Mouse (Mus musculus) frontal cortex, adult (tissue): ENCODE data around the gene Mmp25.
A peak's percentile ranks its signal among the peaks of the same experiment; 100 is the strongest.

Source experiments
- ATAC-seq: cut with Nextera tagmentation; 2 replicates; pipeline ENCODE4 v1.9.2; 2017; ENCODE audit warnings: mild to moderate bottlenecking, moderate library complexity, mixed read lengths; ENCODE audit not compliant: low TSS enrichment

The Mmp25 gene

DNA sequence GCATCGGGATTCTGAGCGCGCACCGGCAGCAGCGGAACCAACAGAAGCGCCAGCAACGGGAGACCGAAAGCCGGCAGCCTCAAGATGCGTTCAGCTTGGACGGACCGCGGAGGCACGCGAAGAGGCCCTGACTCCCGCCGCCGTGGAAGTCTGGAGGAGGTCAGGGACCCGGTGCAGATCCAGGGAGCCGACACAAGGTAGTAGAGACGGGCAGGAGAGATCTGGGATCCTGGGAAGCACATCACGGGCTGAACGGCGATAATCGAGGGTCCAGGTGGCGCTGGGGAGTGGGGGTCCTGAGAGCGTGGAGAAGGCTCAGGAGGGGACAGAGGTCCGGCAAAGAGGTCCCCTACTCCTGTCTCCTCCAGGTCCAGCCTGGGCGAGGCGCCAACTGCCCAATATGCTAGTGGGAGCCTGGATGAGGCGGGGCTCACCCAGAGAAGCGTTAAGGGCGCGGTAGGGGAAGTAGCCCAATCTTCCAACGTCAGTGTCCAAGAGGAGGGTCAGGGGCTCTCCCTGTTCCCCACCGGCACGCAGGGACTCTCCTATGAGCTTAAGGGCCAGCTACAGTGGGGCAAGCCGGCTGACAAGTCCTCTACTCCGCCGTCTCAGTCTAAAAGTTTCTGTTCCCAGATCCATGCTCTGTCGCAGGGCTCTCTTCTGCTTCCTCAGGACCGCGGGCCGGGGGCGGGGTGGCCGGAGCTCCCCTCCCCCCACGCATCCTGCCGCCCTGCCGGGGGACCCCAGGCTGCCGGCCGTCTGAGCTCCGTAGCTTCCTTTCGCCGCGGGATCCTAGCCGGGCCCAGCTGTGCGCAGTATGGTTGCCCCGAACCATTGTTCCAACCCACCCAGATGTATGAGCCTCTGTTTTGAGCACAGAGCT, at the start of gene Mmp25:
Gene Mmp25 (minus strand): TSS at position 665 of the 883 bp plus-strand sequence.
- ATAC-seq, result no peak

DNA sequence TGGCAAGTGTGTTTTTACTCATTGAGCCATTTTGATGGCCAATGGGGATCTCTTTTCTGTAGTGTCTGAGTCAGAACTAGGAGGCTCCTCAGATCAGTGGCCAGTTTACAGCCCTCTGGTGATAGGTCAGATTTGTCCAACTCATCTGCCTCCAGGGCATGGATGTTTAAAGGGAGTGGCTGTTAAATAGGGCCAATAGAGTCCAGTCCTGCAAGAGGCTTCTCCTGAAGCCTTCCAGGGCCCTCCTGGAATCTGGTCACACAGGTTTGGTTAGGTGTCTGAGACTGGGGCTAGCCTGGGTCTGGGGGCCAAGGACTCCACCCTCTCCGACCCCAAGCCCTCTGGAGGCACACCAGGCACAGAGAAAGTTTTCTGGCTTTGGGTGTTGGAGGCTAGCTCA, 49.4 kb upstream of the Mmp25 start:
- no peak for ATAC-seq

GRCm38 (mm10) chr17:23683856-23684672, 39.0 kb upstream of the Mmp25 start, which contains the start of gene Cldn9:
TSS of gene Cldn9 (minus strand) at chr17:23684026.
- ATAC-seq, result no peak

GRCm38 (mm10) chr17:23683226-23683625, 38.1 kb upstream of the Mmp25 start:
- no peak for ATAC-seq

GRCm38 (mm10) chr17:23682530-23682929, 37.5 kb upstream of the Mmp25 start:
- no peak for ATAC-seq

DNA sequence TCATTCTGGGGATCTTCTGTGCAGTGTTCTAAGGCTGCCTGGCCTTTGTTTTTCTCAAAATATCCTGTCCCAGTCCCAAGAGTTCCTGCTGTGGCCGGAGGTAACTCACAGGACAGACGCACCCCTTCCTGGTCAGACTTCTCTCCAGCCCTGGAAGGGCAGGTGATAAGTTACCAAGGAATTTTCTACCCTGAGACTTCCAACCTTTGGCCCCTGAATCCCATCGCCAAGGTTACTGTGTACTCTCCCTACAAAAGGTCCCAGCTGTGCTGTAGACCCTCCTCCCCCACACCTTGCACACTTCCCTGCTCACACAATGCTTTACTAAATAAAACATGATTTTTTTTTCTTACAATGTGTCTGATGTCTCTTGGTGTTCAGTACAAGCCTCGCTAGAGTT, 37.0 kb upstream of the Mmp25 start:
- no peak for ATAC-seq

DNA sequence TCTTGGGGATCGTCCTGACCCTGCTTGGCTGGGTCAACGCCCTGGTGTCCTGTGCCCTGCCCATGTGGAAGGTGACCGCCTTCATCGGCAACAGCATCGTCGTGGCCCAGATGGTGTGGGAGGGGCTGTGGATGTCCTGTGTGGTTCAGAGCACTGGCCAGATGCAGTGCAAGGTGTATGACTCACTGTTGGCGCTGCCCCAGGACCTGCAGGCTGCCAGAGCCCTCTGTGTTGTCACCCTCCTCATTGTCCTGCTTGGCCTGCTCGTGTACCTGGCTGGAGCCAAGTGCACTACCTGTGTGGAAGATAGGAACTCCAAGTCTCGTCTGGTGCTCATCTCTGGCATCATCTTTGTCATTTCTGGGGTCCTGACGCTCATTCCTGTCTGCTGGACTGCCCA, 36.0 kb upstream of the Mmp25 start:
- no peak for ATAC-seq

DNA sequence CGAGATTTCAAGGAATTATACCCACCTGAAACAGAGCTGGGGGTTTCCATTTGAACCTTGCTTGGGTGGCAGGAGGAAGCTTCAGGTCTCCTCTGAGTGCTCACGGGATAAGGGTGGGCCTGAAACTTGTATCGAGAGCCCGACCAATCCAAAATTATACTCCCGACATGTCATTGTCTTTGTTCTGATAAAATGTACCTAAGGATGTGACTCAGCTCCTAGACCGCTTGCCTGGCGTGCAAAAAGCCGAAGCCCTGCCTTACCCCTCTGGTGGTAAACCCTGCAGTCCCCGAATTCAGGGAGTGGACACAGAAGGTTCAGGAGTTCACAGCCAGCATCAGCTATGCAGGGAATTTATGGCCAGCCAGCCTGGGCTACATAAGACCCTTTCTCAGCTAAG, 35.3 kb upstream of the Mmp25 start:
- ATAC-seq, result no peak

- ATAC-seq, result no peak
Measured at GRCm38 (mm10) chr17:23679127-23679835, 34.2 kb upstream of the Mmp25 start, which contains the start of gene Cldn6. TSS of gene Cldn6 (plus strand) at chr17:23679249.

DNA sequence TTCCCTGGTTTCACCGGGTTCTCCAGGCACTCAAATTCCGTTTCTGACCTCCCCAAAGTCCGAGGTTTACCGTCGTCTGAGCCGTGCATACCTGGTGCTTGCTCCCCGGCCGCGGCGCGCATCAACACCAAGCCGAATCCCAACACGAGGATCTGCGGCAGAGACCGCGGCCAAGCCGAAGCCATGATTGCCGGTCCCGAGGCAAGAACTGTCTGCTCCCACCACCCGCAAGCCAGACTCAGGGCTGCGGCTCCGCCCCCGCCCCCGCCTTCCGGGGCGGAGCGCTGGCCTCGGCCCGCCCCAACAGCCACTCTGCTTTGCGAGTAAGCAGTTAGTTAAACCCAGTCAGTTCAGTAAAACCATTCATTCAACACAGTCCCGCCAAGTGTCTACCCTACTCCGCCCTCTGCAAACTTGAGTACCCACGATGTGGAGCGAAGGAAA, 32.2 kb upstream of the Mmp25 start, which contains the start of gene Tnfrsf12a:
Gene Tnfrsf12a (minus strand): TSS at position 233 of the 444 bp plus-strand sequence.
- ATAC-seq, result peak; percentile 38

DNA sequence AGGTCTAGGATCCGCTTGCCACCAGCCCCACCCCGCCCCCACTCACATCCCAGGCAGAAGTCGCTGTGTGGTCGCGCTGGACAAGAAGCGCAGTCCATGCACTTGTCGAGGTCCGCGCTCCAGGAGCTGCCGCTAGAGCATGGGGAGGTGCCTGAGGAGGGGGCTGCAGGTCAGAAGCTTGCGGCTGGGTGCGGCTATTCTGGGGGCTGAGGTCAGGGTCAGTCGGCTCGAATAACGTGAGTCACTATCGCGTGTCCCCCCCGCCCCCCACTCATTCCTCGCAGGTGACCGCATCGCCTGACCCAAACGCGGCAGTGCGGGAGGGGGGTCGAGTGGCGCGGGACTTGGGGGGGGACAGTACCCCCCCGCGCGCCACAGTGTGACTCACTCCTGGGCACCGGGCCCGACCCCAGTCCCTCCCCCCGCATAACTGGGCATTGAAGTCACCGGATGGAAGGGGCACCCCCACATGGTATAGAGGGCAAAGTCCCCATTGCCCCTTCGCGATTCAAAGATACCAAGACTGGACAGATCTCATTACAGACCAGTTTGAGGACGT, 31.5 kb upstream of the Mmp25 start:
- ATAC-seq, result no peak

- ATAC-seq, result no peak
Measured at GRCm38 (mm10) chr17:23675564-23676281, 30.6 kb upstream of the Mmp25 start.

DNA sequence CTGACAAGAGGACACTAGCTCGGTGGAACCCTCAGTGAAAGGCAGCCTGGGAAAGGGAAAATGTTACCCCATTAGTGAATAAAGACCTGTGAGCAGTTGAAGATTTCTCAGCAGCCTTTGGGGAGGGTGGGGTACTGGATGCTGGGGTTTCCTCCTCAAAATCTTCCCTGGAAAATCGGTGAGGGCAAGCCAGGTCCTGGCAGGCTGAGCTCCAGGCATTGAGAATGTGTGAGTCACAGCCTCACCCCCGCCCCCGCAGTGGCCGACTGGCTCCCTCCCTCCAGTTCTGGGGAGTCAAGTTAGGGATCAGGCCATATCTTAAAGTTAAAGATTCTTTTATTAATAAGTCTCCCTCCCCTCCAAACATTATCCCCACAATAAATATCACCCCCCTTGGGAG, 30.1 kb upstream of the Mmp25 start:
- ATAC-seq, result no peak

GRCm38 (mm10) chr17:23674271-23674952, 29.3 kb upstream of the Mmp25 start:
- ATAC-seq, result no peak

- peak; percentile 95 for ATAC-seq
Measured at GRCm38 (mm10) chr17:23673424-23674073, 28.5 kb upstream of the Mmp25 start, which contains the start of the genes Hcfc1r1 and Thoc6. TSS of gene Hcfc1r1 (plus strand) at chr17:23673596. TSS of gene Thoc6 (minus strand) at chr17:23673882.

GRCm38 (mm10) chr17:23672761-23673160, 27.7 kb upstream of the Mmp25 start:
- no peak for ATAC-seq

GRCm38 (mm10) chr17:23671519-23671918, 26.4 kb upstream of the Mmp25 start:
- ATAC-seq, result no peak

- no peak for ATAC-seq
Measured at GRCm38 (mm10) chr17:23670516-23671074, 25.5 kb upstream of the Mmp25 start.

GRCm38 (mm10) chr17:23665511-23665910, 20.4 kb upstream of the Mmp25 start:
- ATAC-seq, result no peak
